Mouse (Mus musculus) midbrain, embryonic 15.5 days (tissue): Measurements from ENCODE around the gene Shroom3. TPM values are rescaled to one million over a fixed set of nuclear protein-coding genes. Genes with fewer than 3 reads are reported as not detected.

Source experiments
- ATAC-seq: fragments of 200-750 bp; cut with Nextera tagmentation; replicated peaks from 2 replicates; pipeline ENCODE4 v1.8.0; 2017; ENCODE audit warnings: moderate TSS enrichment
- H3K27ac ChIP-seq: fragments of 300-500 bp; sonication (generic); 2 replicates; pipeline ENCODE4 v1.5.1; 2015; ENCODE audit warnings: mild to moderate bottlenecking, inconsistent platforms
- H3K27me3 ChIP-seq: fragments of 300-500 bp; sonication (generic); replicated peaks from 2 replicates; pipeline ENCODE4 v1.6.1; 2015; ENCODE audit warnings: inconsistent platforms
- H3K36me3 ChIP-seq: fragments of 300-500 bp; sonication (generic); replicated peaks from 2 replicates; pipeline ENCODE4 v1.6.1; 2015; ENCODE audit warnings: inconsistent platforms
- H3K4me1 ChIP-seq: fragments of 300-500 bp; sonication (generic); 2 replicates; pipeline ENCODE4 v1.6.1; 2015; ENCODE audit warnings: inconsistent platforms
- H3K4me2 ChIP-seq: fragments of 300-500 bp; sonication (generic); 2 replicates; pipeline ENCODE4 v1.6.1; 2015; ENCODE audit warnings: inconsistent platforms, mild to moderate bottlenecking, moderate library complexity
- H3K4me3 ChIP-seq: fragments of 300-500 bp; sonication (generic); 2 replicates; pipeline ENCODE4 v1.5.1; 2015; ENCODE audit warnings: mild to moderate bottlenecking, inconsistent platforms
- H3K9ac ChIP-seq: fragments of 300-500 bp; sonication (generic); 2 replicates; pipeline ENCODE4 v1.6.1; 2015; ENCODE audit warnings: mild to moderate bottlenecking, inconsistent platforms
- H3K9me3 ChIP-seq: fragments of 300-500 bp; sonication (generic); 2 replicates; pipeline ENCODE4 v1.6.1; 2016; ENCODE audit warnings: inconsistent platforms
- WGBS: fragments of 180-500 bp; shearing (Covaris S2); methylation state at CpG from one replicate; pipeline ENCODE4 v1.1.7; 2015; ENCODE audit warnings: mixed read lengths; 5-methylcytosine and 5-hydroxymethylcytosine counted together
- polyA plus RNA-seq: library from polyadenylated mRNA; unstranded; fragments of >200 nt; fragmentation: Nextera tagmentation; extraction: Ambion mirVana; gene quantifications from 2 replicates; pipeline ENCODE4 v1.2.1, GENCODE M21; 2015

Shroom3 gene
- polyA plus RNA-seq, 1 experiment from 2014 or later, result 1.9 TPM

GRCm38 (mm10) chr5:92701750-92702149 is 18.5 kb downstream of the Shroom3 start:
- H3K9me3 ChIP-seq, result no peaks in the 10 kb centered on the region
- no peak for ATAC-seq
- H3K9ac ChIP-seq, result no peak overlapping the region
- peaks cover 15% of the 10 kb centered on the region for H3K4me1 ChIP-seq
- no peak overlapping the region for H3K4me3 ChIP-seq
- no peaks in the 10 kb centered on the region for H3K27me3 ChIP-seq
- no peak overlapping the region for H3K27ac ChIP-seq
- no peak overlapping the region for H3K4me2 ChIP-seq
- no peaks in the 10 kb centered on the region for H3K36me3 ChIP-seq
- WGBS, result 34% methylated on average over 11 of the region's 11 CpGs

GRCm38 (mm10) chr5:92703671-92704070 is 20.4 kb downstream of the Shroom3 start:
- no peak overlapping the region for H3K27ac ChIP-seq
- no peak overlapping the region for H3K4me2 ChIP-seq
- WGBS, result 80% methylated on average over 8 of the region's 8 CpGs
- H3K9me3 ChIP-seq, result no peaks in the 10 kb centered on the region
- no peaks in the 10 kb centered on the region for H3K27me3 ChIP-seq
- H3K4me1 ChIP-seq, result peaks cover 12% of the 10 kb centered on the region
- ATAC-seq, result no peak
- H3K36me3 ChIP-seq, result no peaks in the 10 kb centered on the region
- no peak overlapping the region for H3K4me3 ChIP-seq
- H3K9ac ChIP-seq, result no peak overlapping the region

DNA sequence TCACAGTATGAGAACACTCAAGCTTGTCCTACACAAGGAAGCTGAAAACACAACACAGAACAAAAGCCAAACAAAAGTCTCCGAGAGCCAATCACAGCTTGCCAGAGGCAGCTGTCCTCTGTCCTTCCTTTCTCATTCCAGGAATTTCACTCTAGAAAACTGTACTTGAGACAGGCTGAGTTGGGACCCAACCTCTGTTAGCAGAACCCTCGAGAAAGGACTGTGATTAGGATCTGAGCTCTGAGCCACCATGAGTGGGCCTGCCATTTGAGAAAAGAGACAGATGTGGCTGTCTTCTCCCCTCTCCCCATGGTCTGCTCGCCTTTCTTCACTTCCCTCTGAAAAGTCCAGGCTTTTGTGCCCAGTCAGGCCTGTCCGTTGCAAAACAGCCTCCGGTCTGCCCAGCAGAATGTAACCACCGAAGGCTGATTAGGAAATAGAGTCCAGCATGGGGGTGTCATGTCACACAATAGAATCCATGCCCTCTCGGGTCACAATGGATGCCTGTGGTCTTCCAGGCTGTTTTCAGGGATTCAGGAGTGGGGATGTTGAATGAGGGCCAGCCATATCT is 24.8 kb downstream of the Shroom3 start:
- Histone ChIP-seq H3K9me3 (no peaks in the 10 kb centered on the region), H3K4me1 (peaks cover 6% of the 10 kb centered on the region; the same call in 1 of the 2 replicates), H3K27me3 (no peaks in the 10 kb centered on the region), H3K27ac (no peak overlapping the region), H3K9ac (no peak overlapping the region), H3K36me3 (no peaks in the 10 kb centered on the region), H3K4me3 (no peak overlapping the region), H3K4me2 (no peak overlapping the region)
- no peak for ATAC-seq
- 15% methylated on average over 7 of the region's 7 CpGs for WGBS

- Histone ChIP-seq H3K4me1 (peaks cover 6% of the 10 kb centered on the region; the same call in 1 of the 2 replicates), H3K36me3 (no peaks in the 10 kb centered on the region), H3K27ac (no peak overlapping the region), H3K9ac (no peak overlapping the region), H3K4me3 (no peak overlapping the region), H3K27me3 (no peaks in the 10 kb centered on the region), H3K9me3 (no peaks in the 10 kb centered on the region), H3K4me2 (no peak overlapping the region)
- WGBS, result 77% methylated on average over 8 of the region's 8 CpGs
- ATAC-seq, result no peak
These were observed 27.5 kb downstream of the Shroom3 start for GRCm38 (mm10) chr5:92710779-92711178.

GRCm38 (mm10) chr5:92711666-92712290 is 28.5 kb downstream of the Shroom3 start:
- Histone ChIP-seq H3K27me3 (no peaks in the 10 kb centered on the region), H3K9me3 (no peaks in the 10 kb centered on the region), H3K4me3 (no peak overlapping the region), H3K4me1 (peaks cover 6% of the 10 kb centered on the region; the same call in 1 of the 2 replicates), H3K27ac (no peak overlapping the region), H3K36me3 (no peaks in the 10 kb centered on the region), H3K4me2 (no peak overlapping the region), H3K9ac (no peak overlapping the region)
- no peak for ATAC-seq
- WGBS, result 73% methylated on average over 5 of the region's 5 CpGs

DNA sequence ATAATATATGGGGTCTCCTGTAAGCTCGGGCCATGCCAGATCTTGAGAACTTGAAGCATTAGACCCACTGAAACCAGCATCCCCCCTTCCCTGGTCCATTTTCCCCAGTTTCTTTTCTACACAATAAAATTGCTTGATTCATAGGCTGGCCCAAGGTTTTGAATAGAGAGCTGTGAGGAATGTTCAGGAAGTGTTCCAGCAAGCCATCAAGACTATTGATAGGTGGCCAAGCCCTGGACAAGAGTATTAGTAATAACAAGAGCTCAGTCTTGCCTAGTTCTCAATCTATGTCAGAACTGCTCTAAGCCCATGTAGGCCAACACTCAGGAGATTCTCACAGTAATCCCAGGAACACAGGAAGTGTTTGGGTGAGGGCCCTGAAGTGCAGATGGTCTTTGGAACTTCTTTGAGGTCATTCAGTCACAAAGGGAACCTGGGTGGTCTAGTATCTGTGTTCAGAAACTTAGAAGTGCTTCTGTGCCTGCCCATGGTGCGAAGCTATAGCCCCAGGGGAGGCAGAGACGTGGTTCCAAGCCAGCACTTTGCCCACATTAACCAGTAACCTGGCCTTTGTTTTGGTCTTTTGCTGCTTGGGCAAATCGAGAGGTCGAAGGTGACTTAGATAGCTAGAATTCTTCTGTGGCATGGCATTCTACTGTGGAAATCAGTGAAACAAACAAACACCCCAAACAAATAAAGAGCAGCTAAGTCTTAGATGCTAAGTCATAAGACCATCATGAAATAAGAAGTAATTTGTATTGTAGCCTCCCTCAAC is 29.6 kb downstream of the Shroom3 start:
- H3K9ac ChIP-seq, result no peak overlapping the region
- H3K4me1 ChIP-seq, result peaks cover 5% of the 10 kb centered on the region; the same call in 1 of the 2 replicates
- H3K4me2 ChIP-seq, result no peak overlapping the region
- no peak overlapping the region for H3K4me3 ChIP-seq
- WGBS, result 80% methylated on average over 5 of the region's 5 CpGs
- H3K9me3 ChIP-seq, result no peaks in the 10 kb centered on the region
- H3K27me3 ChIP-seq, result no peaks in the 10 kb centered on the region
- H3K36me3 ChIP-seq, result no peaks in the 10 kb centered on the region
- no peak overlapping the region for H3K27ac ChIP-seq
- no peak for ATAC-seq

DNA sequence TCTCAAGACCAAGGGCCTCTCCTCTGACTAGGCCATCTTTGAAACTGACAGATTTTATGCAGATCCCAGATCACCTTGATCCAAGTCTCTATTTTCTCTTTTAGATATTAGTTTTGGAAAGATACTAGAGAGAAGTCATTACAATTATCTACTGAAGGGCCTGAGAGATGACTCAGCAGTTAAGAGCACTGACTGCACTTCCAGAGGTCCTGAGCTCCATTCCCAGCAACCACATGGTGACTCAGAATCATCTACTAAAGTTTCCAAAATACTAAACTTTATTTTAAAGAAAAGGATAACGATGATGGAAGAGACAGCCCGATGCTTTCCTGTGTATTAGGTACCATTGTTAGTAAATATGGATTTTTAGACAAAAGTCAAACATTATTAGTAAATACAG is 31.7 kb downstream of the Shroom3 start:
- H3K36me3 ChIP-seq, result no peaks in the 10 kb centered on the region
- no peak overlapping the region for H3K27ac ChIP-seq
- no peaks in the 10 kb centered on the region for H3K4me1 ChIP-seq
- no peak overlapping the region for H3K4me3 ChIP-seq
- H3K9ac ChIP-seq, result no peak overlapping the region
- no peak for ATAC-seq
- 96% methylated on average over 2 of the region's 2 CpGs for WGBS
- no peak overlapping the region for H3K4me2 ChIP-seq
- H3K27me3 ChIP-seq, result no peaks in the 10 kb centered on the region
- no peaks in the 10 kb centered on the region for H3K9me3 ChIP-seq

DNA sequence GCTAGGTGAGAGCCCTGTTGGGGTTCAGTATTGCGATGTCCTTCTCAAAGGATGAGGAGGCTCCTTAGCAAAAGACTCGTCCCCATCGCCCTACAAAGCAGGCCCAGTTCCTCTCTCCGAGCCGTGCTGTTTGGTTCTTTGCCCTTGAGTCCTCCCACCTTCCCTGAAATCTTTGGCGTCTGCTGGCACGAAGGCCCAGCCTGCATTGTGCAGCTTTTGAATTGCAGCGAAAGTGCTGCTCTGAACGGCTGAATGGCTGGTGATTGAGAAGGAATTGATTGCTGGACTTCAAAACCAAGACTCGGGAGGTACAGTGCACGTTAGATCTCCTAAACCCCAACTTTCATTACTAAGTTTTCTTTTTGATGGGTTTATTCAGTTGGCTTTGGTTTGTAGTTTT is 32.1 kb downstream of the Shroom3 start:
- no peaks in the 10 kb centered on the region for H3K36me3 ChIP-seq
- 46% methylated on average over 11 of the region's 11 CpGs for WGBS
- no peak overlapping the region for H3K4me3 ChIP-seq
- H3K4me2 ChIP-seq, result no peak overlapping the region
- ATAC-seq, result no peak
- no peaks in the 10 kb centered on the region for H3K4me1 ChIP-seq
- H3K9me3 ChIP-seq, result no peaks in the 10 kb centered on the region
- H3K27ac ChIP-seq, result no peak overlapping the region
- H3K9ac ChIP-seq, result no peak overlapping the region
- H3K27me3 ChIP-seq, result no peaks in the 10 kb centered on the region

DNA sequence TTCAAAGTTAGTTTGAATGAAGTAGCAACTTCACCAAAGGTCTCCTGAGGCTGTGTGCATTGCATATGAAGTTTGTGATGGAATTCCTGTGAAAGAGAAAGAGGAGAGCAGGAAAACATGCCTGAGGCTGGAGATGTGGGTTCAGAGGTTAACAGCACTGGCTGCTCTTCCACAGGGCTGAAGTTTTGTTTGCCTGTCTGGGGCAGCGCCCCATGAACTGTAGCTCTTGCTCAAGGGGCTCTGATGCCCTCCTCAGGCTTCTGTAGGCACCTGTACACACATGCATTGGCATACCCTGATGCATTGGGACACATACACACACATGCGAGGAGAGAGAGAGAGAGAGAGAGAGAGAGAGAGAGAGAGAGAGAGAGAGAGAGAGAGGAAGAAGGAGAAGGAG is 32.7 kb downstream of the Shroom3 start:
- ATAC-seq, result no peak
- WGBS, result 83% methylated on average over 2 of the region's 2 CpGs
- H3K4me2 ChIP-seq, result no peak overlapping the region
- no peaks in the 10 kb centered on the region for H3K27me3 ChIP-seq
- H3K9me3 ChIP-seq, result no peaks in the 10 kb centered on the region
- H3K9ac ChIP-seq, result no peak overlapping the region
- no peak overlapping the region for H3K4me3 ChIP-seq
- no peaks in the 10 kb centered on the region for H3K36me3 ChIP-seq
- no peaks in the 10 kb centered on the region for H3K4me1 ChIP-seq
- H3K27ac ChIP-seq, result no peak overlapping the region

GRCm38 (mm10) chr5:92717666-92718360 is 34.6 kb downstream of the Shroom3 start:
- ATAC-seq, result no peak
- Histone ChIP-seq H3K4me3 (no peak overlapping the region), H3K9ac (no peak overlapping the region), H3K36me3 (no peaks in the 10 kb centered on the region), H3K4me2 (no peak overlapping the region), H3K27me3 (no peaks in the 10 kb centered on the region), H3K9me3 (no peaks in the 10 kb centered on the region), H3K27ac (no peak overlapping the region), H3K4me1 (no peaks in the 10 kb centered on the region)
- 83% methylated on average over 3 of the region's 3 CpGs for WGBS

DNA sequence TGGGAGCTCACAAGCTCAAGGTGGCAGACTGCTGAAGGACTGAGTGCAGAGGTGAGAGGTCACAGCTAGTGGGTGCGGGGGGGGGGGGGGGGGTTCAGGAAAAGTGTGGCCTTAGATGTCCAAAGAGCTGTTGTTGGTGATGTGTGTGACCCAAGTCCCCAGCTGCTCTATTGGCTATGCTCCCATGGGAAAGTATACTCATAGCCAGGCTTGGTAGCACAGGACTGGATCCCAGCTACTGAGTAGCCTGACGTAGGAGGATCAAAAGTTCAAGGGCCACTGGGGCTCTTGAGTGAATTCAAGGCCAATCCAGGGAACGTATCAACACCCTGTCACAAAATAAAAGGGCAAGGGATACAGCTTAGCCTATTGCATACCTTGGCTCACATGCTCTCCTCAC is 35.6 kb downstream of the Shroom3 start:
- Histone ChIP-seq H3K36me3 (no peaks in the 10 kb centered on the region), H3K9me3 (no peaks in the 10 kb centered on the region), H3K27me3 (no peaks in the 10 kb centered on the region), H3K4me3 (no peak overlapping the region), H3K4me2 (no peak overlapping the region), H3K27ac (no peak overlapping the region), H3K9ac (no peak overlapping the region), H3K4me1 (no peaks in the 10 kb centered on the region)
- 82% methylated on average over 3 of the region's 3 CpGs for WGBS
- ATAC-seq, result no peak

DNA sequence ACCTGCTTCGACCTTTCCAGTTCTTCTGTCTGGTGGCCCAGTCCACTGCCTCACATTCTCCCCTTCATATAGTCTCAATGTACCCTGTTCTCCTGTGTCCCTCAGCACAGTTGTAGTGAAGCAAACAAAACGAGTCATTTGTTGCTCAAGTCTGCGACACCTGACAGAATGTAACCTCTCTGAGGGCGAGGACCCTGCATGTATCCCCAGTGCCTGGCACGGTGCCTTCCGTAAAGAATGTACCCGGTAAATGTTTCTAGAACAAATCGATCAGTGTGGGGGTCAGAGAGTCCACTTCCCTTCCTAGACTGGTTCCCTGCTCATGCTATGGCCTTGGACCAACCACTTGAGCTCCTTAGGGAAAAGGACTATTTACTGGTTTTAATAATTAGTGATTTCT is 38.4 kb downstream of the Shroom3 start:
- ATAC-seq, result no peak

More for the DNA sequence above, 38.4 kb downstream of the Shroom3 start:
- WGBS, result 96% methylated on average over 8 of the region's 8 CpGs
- no peak overlapping the region for H3K4me3 ChIP-seq
- H3K27ac ChIP-seq, result no peak overlapping the region
- H3K9ac ChIP-seq, result no peak overlapping the region
- H3K4me2 ChIP-seq, result no peak overlapping the region
- H3K4me1 ChIP-seq, result no peaks in the 10 kb centered on the region
- no peaks in the 10 kb centered on the region for H3K9me3 ChIP-seq
- H3K36me3 ChIP-seq, result no peaks in the 10 kb centered on the region
- H3K27me3 ChIP-seq, result no peaks in the 10 kb centered on the region
